Mouse (Mus musculus): ENCODE data around the gene Nexn.

The Nexn gene

DNA sequence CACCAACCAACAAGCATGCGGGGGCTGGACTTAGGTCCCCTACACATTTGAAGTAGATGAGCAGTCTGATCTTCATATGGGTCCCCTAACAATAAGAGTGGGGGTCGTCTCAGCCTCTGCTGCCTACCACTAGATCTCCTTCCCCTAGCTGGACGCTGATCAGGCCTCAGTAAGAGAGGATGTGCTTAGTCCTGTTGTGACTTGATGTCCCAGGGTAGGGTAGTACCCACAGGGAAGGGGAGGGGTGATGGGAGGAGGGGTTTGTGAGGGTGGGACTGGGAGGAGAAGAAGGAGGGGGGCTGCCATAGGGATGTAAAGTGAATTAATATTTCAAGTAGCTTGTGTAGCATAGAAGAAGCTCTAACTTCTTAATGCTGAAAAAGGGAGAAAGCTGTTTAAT is 67.0 kb downstream of the Nexn start:
- no peak for DNase-seq (ENCODE audit: low read depth, low spot score)

DNA sequence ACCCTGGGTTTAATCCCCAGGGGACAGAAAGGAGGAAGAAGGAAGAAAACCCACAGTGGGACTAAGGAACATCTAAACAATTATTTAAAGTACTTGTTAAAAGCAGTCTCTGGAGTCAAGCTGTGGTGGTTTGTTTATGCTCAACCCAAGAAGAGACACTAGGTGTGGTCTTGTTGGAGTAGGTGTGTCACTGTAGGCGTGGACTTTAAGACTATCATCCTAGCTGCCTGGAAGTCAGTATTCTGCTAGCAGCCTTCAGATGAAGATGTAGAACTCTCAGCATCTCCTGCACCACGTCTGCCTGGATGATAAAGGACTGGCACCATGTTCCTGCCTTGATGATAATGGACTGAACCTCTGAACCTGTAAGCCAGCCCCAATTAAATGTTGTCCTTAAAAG is 68.9 kb downstream of the Nexn start:
- peak; percentile 73 for DNase-seq (ENCODE audit: low read depth, low spot score)

DNA sequence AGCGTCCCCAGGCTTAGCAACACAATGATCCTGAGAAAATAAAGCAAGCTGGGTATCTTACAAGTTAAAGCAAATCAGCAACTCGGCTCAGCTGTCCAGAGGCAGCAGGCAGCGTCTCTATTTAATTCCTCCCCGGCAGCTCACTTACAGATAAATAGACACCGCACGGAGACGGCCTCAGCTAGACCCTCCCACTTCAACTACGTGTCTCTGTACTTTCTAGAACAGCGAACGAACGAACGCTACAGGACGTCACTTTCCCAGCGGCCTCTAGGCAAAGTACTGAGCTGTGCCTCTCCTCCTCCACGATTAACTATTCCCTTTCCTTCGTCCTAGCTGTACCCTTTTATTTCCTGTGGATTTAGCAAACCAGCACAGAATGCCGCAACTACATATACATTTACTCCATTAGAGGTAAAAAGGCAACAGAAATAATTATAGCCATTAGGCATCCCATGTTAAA is 72.5 kb downstream of the Nexn start:
- DNase-seq (ENCODE audit: low read depth, low spot score), result peak; percentile 88

DNA sequence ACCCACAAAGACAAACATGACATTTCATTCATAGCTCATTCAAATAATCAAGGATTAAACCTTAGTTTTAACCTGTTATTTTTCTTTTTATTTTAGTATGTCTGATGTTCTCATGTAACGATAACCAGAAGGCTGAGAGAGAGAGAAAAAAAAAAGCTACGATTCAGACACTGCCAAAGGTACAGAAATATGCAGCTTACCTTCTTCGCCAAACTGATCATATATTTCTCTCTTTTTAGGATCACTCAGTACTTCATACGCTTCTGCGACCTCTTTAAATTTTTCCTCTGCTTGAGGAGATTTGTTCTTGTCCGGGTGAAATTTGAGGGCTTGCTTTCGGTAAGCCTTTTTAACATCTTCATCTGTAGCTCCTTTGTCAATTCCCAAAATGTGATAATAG is 73.0 kb downstream of the Nexn start:
- no peak for DNase-seq (ENCODE audit: low read depth, low spot score)

DNA sequence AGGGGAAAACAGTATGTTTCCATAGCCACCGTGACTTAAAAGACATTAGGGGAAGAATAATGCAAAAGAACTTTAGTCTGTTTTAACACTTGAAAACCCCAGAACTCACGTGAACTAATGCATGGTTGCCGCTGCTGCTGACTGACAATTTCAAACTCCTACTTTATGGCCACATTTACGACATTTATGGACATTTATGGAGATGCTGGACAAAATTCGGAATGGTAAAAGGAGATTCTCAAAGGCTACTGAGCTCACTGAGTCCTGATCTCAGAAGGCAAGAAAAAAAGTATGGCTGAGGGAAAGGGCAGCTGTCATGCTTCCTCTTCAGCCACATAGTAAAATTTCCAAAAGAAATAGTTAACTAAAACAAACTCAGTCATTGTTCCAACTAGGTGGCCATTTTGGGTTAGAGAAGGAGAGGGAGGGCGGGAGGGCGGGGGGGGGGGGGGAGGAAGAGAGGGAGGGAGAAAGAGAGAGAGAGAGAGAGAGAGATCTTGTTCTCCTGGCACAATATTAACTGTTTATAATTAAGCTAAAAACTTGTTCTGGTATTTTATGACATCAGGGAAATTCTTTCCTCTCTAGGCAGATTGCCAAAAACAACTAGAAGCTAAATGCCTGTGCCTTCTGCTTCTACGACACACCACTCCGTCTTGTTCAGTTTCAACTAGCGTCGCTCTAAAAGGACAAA is 73.8 kb downstream of the Nexn start:
- DNase-seq (ENCODE audit: low read depth, low spot score), result no peak

DNA sequence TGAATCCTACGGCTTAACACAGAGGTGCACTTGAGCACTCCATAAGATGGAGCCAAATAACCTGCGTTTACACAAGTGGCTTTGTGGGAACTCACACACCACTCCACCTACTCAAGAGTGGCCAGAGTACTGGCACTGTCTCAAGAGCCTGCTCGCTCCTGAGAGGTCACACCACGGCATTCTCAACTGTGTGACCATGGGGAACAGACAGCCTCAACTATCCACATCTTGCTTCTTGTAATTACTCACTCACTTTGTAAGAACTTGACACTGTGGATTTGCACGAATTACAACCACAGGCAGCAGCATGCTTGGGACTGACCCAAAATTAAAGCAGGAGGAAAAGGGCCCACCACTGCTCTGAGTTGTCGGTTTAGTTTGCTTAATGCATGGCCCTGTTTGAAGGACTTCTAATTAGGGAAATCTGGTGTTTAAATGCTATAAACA is 74.3 kb downstream of the Nexn start:
- DNase-seq (ENCODE audit: low read depth, low spot score), result no peak

DNA sequence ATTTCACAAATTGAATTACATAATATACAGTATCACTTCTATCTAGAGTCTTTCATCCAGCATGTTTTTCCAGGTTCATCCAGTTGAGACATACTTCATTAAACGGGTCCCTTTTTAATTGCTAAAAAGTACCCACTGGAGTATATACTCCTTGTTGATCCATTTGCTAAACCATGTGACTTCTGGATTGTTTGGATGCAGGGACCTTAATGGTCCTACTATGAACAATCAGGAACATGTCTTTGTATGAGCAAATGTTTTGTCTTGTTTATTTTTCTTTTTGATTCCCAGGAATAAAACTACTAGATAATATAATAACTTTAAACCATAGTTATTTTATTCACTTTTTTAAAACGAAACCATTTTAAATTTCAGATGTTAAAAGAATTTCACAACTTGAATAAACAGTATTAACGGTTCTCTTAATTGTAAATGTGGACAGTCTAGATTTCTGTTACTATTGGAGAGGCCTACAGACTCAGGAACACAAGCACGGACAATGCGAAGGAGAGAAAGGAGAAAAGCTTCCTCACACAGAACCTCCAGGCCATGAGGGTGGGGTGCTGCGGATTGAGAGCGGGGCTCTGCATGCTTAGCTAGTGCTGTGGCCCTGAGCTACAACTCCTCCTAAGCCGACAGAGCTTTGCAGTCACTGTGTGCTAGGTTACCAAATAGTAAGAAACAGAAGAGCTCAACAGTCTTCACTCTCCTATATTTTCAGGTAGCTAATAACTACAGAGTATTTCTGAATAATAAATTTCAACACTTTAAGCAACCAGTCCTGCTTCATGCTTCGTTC is 75.3 kb downstream of the Nexn start:
- no peak for DNase-seq (ENCODE audit: low read depth, low spot score)

DNA sequence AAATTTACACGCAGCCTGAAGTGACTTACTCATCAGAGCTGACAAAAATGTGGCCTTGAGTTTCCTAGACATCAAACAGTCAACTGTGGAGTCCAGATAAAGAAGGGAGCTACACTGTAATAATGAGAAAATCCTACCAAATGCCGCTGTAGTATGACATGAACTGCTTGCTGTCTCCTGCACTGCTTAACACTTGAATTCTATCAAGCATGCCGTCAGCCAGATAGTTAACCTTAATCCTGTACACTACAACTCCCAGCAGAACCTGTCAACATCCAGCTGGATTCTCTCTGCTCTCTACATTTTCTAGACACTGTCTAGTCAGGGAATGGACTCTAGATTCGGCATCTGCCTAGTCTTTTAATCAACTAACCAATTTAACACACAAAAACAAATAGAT is 76.8 kb downstream of the Nexn start:
- no peak for DNase-seq (ENCODE audit: low read depth, low spot score)

Data from ES-CJ7 (cell line).